Comparison of ENCODE assay signal across 8 mouse cellular contexts in genomic region chrX:12090871-12091404, GRCm38 (mm10).
DNase-seq lines count a peak whose midpoint lies in the region; ATAC-seq and TF ChIP-seq lines count a peak whose summit lies in the region.

No protein-coding gene starts in this region.

- H3K27ac ChIP-seq in embryonic fibroblast, embryonic 13.5 days (ENCODE audit: insufficient read depth, low read length), result peak overlapping the region; percentile 93
- H3K27ac ChIP-seq in heart, embryonic 15.5 days, result peak overlapping the region; percentile 98
- H3K27ac ChIP-seq in kidney, postnatal 0 days, result peak overlapping the region; percentile 93
- H3K27ac ChIP-seq in liver, embryonic 15.5 days (replicated peaks), result peak overlapping the region; percentile 55
- peak overlapping the region; percentile 79 for H3K27ac ChIP-seq in neural tube, embryonic 12.5 days

- under 1% methylated on average over 33 of the region's 47 CpGs for WGBS in heart, embryonic 15.5 days
- WGBS in kidney, postnatal 0 days, result 2% methylated on average over 47 of the region's 47 CpGs
- 4% methylated on average over 25 of the region's 47 CpGs for WGBS in liver, embryonic 15.5 days (ENCODE audit: insufficient replicate concordance)
- WGBS in neural tube, embryonic 12.5 days, result under 1% methylated on average over 20 of the region's 47 CpGs

- no peak for TF ChIP-seq CTCF in embryonic fibroblast, embryonic 13.5 days (IDR thresholded peaks at IDR 0.05; ENCODE audit: borderline replicate concordance, insufficient read depth, low read length)
- TF ChIP-seq CTCF in kidney, postnatal 0 days (IDR thresholded peaks at IDR 0.05; ENCODE audit: low read depth), result no peak

- H3K4me2 ChIP-seq in heart, embryonic 15.5 days, result peak overlapping the region; percentile 87
- H3K4me2 ChIP-seq in kidney, postnatal 0 days (ENCODE audit: low read length), result peak overlapping the region; percentile 74
- H3K4me2 ChIP-seq in liver, embryonic 15.5 days, result peak overlapping the region; percentile 84
- peak overlapping the region; percentile 85 for H3K4me2 ChIP-seq in neural tube, embryonic 12.5 days (replicated peaks)

- H3K4me3 ChIP-seq in embryonic fibroblast, embryonic 13.5 days (ENCODE audit: insufficient read depth, low read length), result peak overlapping the region; percentile 45
- H3K4me3 ChIP-seq in heart, embryonic 15.5 days, result peak overlapping the region; percentile 59
- peak overlapping the region; percentile 49 for H3K4me3 ChIP-seq in kidney, postnatal 0 days (replicated peaks; ENCODE audit: low read depth, low read length)
- peak overlapping the region; percentile 48 for H3K4me3 ChIP-seq in liver, embryonic 15.5 days (replicated peaks)
- H3K4me3 ChIP-seq in neural tube, embryonic 12.5 days, result peak overlapping the region; percentile 48

- TF ChIP-seq POLR2A in embryonic fibroblast, embryonic 13.5 days (IDR thresholded peaks at IDR 0.05; ENCODE audit: low read depth, low read length), result no peak

- peak; percentile 62 for ATAC-seq in heart, embryonic 15.5 days (replicated peaks; ENCODE audit: insufficient number of reproducible peaks, insufficient read depth, low FRiP score, low read depth)
- peak; percentile 52 for ATAC-seq in kidney, postnatal 0 days (replicated peaks; ENCODE audit: low FRiP score, low read depth)
- peak; percentile 28; the same call in 1 of the 2 replicates for ATAC-seq in liver, embryonic 15.5 days (ENCODE audit: insufficient read depth)
- ATAC-seq in neural tube, embryonic 12.5 days (ENCODE audit: low FRiP score, low read depth), result peak; percentile 62

- H3K27me3 ChIP-seq in heart, embryonic 15.5 days, result peaks cover 63% of the 10 kb centered on the region
- peaks cover 9% of the 10 kb centered on the region; the same call in 1 of the 2 replicates for H3K27me3 ChIP-seq in kidney, postnatal 0 days (ENCODE audit: insufficient read depth, low read length)
- H3K27me3 ChIP-seq in liver, embryonic 15.5 days, result peaks cover 100% of the 10 kb centered on the region
- H3K27me3 ChIP-seq in neural tube, embryonic 12.5 days (replicated peaks), result peaks cover 57% of the 10 kb centered on the region

- H3K9ac ChIP-seq in heart, embryonic 15.5 days, result peak overlapping the region; percentile 70
- H3K9ac ChIP-seq in kidney, postnatal 0 days (ENCODE audit: low read depth, low read length), result peak overlapping the region; percentile 73
- H3K9ac ChIP-seq in liver, embryonic 15.5 days, result no peak overlapping the region; the same call in 1 of the 2 replicates
- peak overlapping the region; percentile 69 for H3K9ac ChIP-seq in neural tube, embryonic 12.5 days

- H3K9me3 ChIP-seq in heart, embryonic 15.5 days (replicated peaks), result no peaks in the 10 kb centered on the region
- no peaks in the 10 kb centered on the region for H3K9me3 ChIP-seq in kidney, postnatal 0 days (replicated peaks; ENCODE audit: low read length)
- H3K9me3 ChIP-seq in liver, embryonic 15.5 days (replicated peaks), result no peaks in the 10 kb centered on the region
- no peaks in the 10 kb centered on the region for H3K9me3 ChIP-seq in neural tube, embryonic 12.5 days

- peak; percentile 47 to 48 for DNase-seq in B cell, adult 2 months
- peak; percentile 88 to 90 for DNase-seq in adrenal gland, postnatal 36 days
- no peak for DNase-seq in kidney, postnatal 0 days (ENCODE audit: low spot score)
- DNase-seq in testis, postnatal 14 days (ENCODE audit: low spot score), result peak; percentile 45

- no peaks in the 10 kb centered on the region for H3K36me3 ChIP-seq in heart, embryonic 15.5 days
- H3K36me3 ChIP-seq in kidney, postnatal 0 days (ENCODE audit: insufficient read depth, low read length), result no peaks in the 10 kb centered on the region
- no peaks in the 10 kb centered on the region for H3K36me3 ChIP-seq in liver, embryonic 15.5 days (replicated peaks)
- H3K36me3 ChIP-seq in neural tube, embryonic 12.5 days, result no peaks in the 10 kb centered on the region

- no peaks in the 10 kb centered on the region; the same call in 1 of the 2 replicates for H3K4me1 ChIP-seq in embryonic fibroblast, embryonic 13.5 days (ENCODE audit: control insufficient read depth, insufficient read depth, low read length)
- peaks cover 34% of the 10 kb centered on the region for H3K4me1 ChIP-seq in heart, embryonic 15.5 days (replicated peaks)
- peaks cover 15% of the 10 kb centered on the region; the same call in 1 of the 2 replicates for H3K4me1 ChIP-seq in kidney, postnatal 0 days (replicated peaks; ENCODE audit: insufficient read depth, low read length)
- H3K4me1 ChIP-seq in liver, embryonic 15.5 days (replicated peaks), result peaks cover 49% of the 10 kb centered on the region
- peaks cover 25% of the 10 kb centered on the region for H3K4me1 ChIP-seq in neural tube, embryonic 12.5 days
